Mouse (Mus musculus) neural tube, embryonic 12.5 days (tissue): ENCODE measurements at regions not wholly inside any gene's neighbourhood (a gene's known extent, or its start where the extent isn't known, plus 50 kb on each side); places are given as distances from the start of the nearest gene placed in this dataset.

ENCODE experiments used
- ATAC-seq: fragments of 200-750 bp; cut with Nextera tagmentation; 2 replicates; pipeline ENCODE4 v1.8.0; 2017; ENCODE audit warnings: low read depth, mild to moderate bottlenecking, moderate TSS enrichment, moderate library complexity; ENCODE audit not compliant: low FRiP score
- H3K27ac ChIP-seq: fragments of 300-500 bp; sonication (generic); 2 replicates; pipeline ENCODE4 v1.5.1; 2016
- H3K27me3 ChIP-seq: fragments of 300-500 bp; sonication (generic); replicated peaks from 2 replicates; pipeline ENCODE4 v1.6.1; 2016; ENCODE audit warnings: mild to moderate bottlenecking
- H3K36me3 ChIP-seq: fragments of 300-500 bp; sonication (generic); 2 replicates; pipeline ENCODE4 v1.6.1; 2016; ENCODE audit warnings: mild to moderate bottlenecking
- H3K4me1 ChIP-seq: fragments of 300-500 bp; sonication (generic); 2 replicates; pipeline ENCODE4 v1.6.1; 2016
- H3K4me2 ChIP-seq: fragments of 300-500 bp; sonication (generic); replicated peaks from 2 replicates; pipeline ENCODE4 v1.6.1; 2016; ENCODE audit warnings: mild to moderate bottlenecking
- H3K4me3 ChIP-seq: fragments of 300-500 bp; sonication (generic); 2 replicates; pipeline ENCODE4 v1.5.1; 2016
- H3K9ac ChIP-seq: fragments of 300-500 bp; sonication (generic); 2 replicates; pipeline ENCODE4 v1.6.1; 2016; ENCODE audit warnings: mild to moderate bottlenecking
- H3K9me3 ChIP-seq: fragments of 300-500 bp; sonication (generic); 2 replicates; pipeline ENCODE4 v1.6.1; 2016; ENCODE audit warnings: mild to moderate bottlenecking
- WGBS: fragments of 180-500 bp; shearing (Covaris S2); methylation state at CpG from one replicate; pipeline ENCODE4 v1.1.7; 2016; 5-methylcytosine and 5-hydroxymethylcytosine counted together

- ATAC-seq, result no peak
- WGBS, result 48% methylated on average over 6 of the region's 6 CpGs
These were observed 343.7 kb upstream of the Nfe2l3 start for GRCm38 (mm10) chr6:51088641-51089372.

GRCm38 (mm10) chr6:51093196-51093595 is 339.3 kb upstream of the Nfe2l3 start:
- Histone ChIP-seq H3K27ac (no peak overlapping the region), H3K9me3 (no peaks in the 10 kb centered on the region), H3K4me1 (no peaks in the 10 kb centered on the region), H3K9ac (no peak overlapping the region), H3K4me2 (no peak overlapping the region), H3K4me3 (no peak overlapping the region), H3K27me3 (no peaks in the 10 kb centered on the region), H3K36me3 (no peaks in the 10 kb centered on the region)
- no peak for ATAC-seq
- 88% methylated on average over 4 of the region's 4 CpGs for WGBS

More at GRCm38 (mm10) chr6:51088641-51089372, 343.7 kb upstream of the Nfe2l3 start:
- no peaks in the 10 kb centered on the region for H3K9me3 ChIP-seq
- no peak overlapping the region for H3K27ac ChIP-seq
- no peaks in the 10 kb centered on the region for H3K36me3 ChIP-seq
- no peaks in the 10 kb centered on the region for H3K4me1 ChIP-seq
- no peak overlapping the region for H3K4me2 ChIP-seq
- H3K9ac ChIP-seq, result no peak overlapping the region
- no peak overlapping the region for H3K4me3 ChIP-seq
- no peaks in the 10 kb centered on the region for H3K27me3 ChIP-seq

- ATAC-seq, result no peak
- no peaks in the 10 kb centered on the region for H3K4me1 ChIP-seq
- no peak overlapping the region for H3K27ac ChIP-seq
- H3K36me3 ChIP-seq, result no peaks in the 10 kb centered on the region
- no peaks in the 10 kb centered on the region for H3K27me3 ChIP-seq
- WGBS, result 90% methylated on average over 10 of the region's 10 CpGs
- no peak overlapping the region for H3K9ac ChIP-seq
- H3K4me3 ChIP-seq, result no peak overlapping the region
- no peaks in the 10 kb centered on the region for H3K9me3 ChIP-seq
- H3K4me2 ChIP-seq, result no peak overlapping the region
These were observed 338.2 kb upstream of the Nfe2l3 start for GRCm38 (mm10) chr6:51094304-51094703.

GRCm38 (mm10) chr6:51097488-51097887 is 335.0 kb upstream of the Nfe2l3 start:
- 86% methylated on average over 6 of the region's 6 CpGs for WGBS
- H3K27me3 ChIP-seq, result no peaks in the 10 kb centered on the region
- H3K9me3 ChIP-seq, result no peaks in the 10 kb centered on the region
- no peaks in the 10 kb centered on the region for H3K36me3 ChIP-seq
- H3K27ac ChIP-seq, result no peak overlapping the region
- H3K9ac ChIP-seq, result no peak overlapping the region
- H3K4me1 ChIP-seq, result no peaks in the 10 kb centered on the region
- no peak for ATAC-seq
- no peak overlapping the region for H3K4me2 ChIP-seq
- H3K4me3 ChIP-seq, result no peak overlapping the region

GRCm38 (mm10) chr6:51100341-51100740 is 332.1 kb upstream of the Nfe2l3 start:
- no peak for ATAC-seq
- WGBS, result 89% methylated on average over 4 of the region's 4 CpGs

GRCm38 (mm10) chr6:51103236-51103635 is 329.2 kb upstream of the Nfe2l3 start:
- Histone ChIP-seq H3K4me3 (no peak overlapping the region), H3K4me2 (no peak overlapping the region), H3K9ac (no peak overlapping the region), H3K36me3 (no peaks in the 10 kb centered on the region), H3K27me3 (no peaks in the 10 kb centered on the region), H3K4me1 (no peaks in the 10 kb centered on the region), H3K9me3 (no peaks in the 10 kb centered on the region), H3K27ac (no peak overlapping the region)
- WGBS, result 57% methylated on average over 4 of the region's 4 CpGs
- no peak for ATAC-seq

More at GRCm38 (mm10) chr6:51100341-51100740, 332.1 kb upstream of the Nfe2l3 start:
- H3K4me1 ChIP-seq, result no peaks in the 10 kb centered on the region
- H3K9ac ChIP-seq, result no peak overlapping the region
- H3K4me3 ChIP-seq, result no peak overlapping the region
- H3K27ac ChIP-seq, result no peak overlapping the region
- no peaks in the 10 kb centered on the region for H3K27me3 ChIP-seq
- H3K36me3 ChIP-seq, result no peaks in the 10 kb centered on the region
- H3K4me2 ChIP-seq, result no peak overlapping the region
- H3K9me3 ChIP-seq, result no peaks in the 10 kb centered on the region

GRCm38 (mm10) chr6:51104336-51104735 is 328.1 kb upstream of the Nfe2l3 start:
- no peak for ATAC-seq
- no peak overlapping the region for H3K27ac ChIP-seq
- no peak overlapping the region for H3K4me3 ChIP-seq
- H3K4me1 ChIP-seq, result no peaks in the 10 kb centered on the region
- no peaks in the 10 kb centered on the region for H3K36me3 ChIP-seq
- no peak overlapping the region for H3K9ac ChIP-seq
- no peaks in the 10 kb centered on the region for H3K9me3 ChIP-seq
- no peak overlapping the region for H3K4me2 ChIP-seq
- H3K27me3 ChIP-seq, result no peaks in the 10 kb centered on the region
- 75% methylated on average over 5 of the region's 5 CpGs for WGBS

GRCm38 (mm10) chr6:51108336-51108956 is 324.0 kb upstream of the Nfe2l3 start:
- Histone ChIP-seq H3K4me2 (no peak overlapping the region), H3K36me3 (no peaks in the 10 kb centered on the region), H3K27ac (no peak overlapping the region), H3K4me1 (no peaks in the 10 kb centered on the region), H3K4me3 (no peak overlapping the region), H3K9ac (no peak overlapping the region), H3K27me3 (no peaks in the 10 kb centered on the region), H3K9me3 (no peaks in the 10 kb centered on the region)
- WGBS, result 48% methylated on average over 8 of the region's 8 CpGs
- ATAC-seq, result no peak

- no peaks in the 10 kb centered on the region for H3K4me1 ChIP-seq
- no peaks in the 10 kb centered on the region for H3K9me3 ChIP-seq
- no peak overlapping the region for H3K9ac ChIP-seq
- no peak overlapping the region for H3K4me3 ChIP-seq
- no peaks in the 10 kb centered on the region for H3K27me3 ChIP-seq
- WGBS, result 95% methylated on average over 3 of the region's 3 CpGs
- no peak for ATAC-seq
- no peak overlapping the region for H3K4me2 ChIP-seq
- no peaks in the 10 kb centered on the region for H3K36me3 ChIP-seq
- no peak overlapping the region for H3K27ac ChIP-seq
These were observed 321.9 kb upstream of the Nfe2l3 start for GRCm38 (mm10) chr6:51110596-51110995.

- Histone ChIP-seq H3K27ac (no peak overlapping the region), H3K27me3 (no peaks in the 10 kb centered on the region), H3K36me3 (no peaks in the 10 kb centered on the region), H3K4me2 (no peak overlapping the region), H3K4me3 (no peak overlapping the region), H3K9ac (no peak overlapping the region), H3K9me3 (no peaks in the 10 kb centered on the region), H3K4me1 (no peaks in the 10 kb centered on the region)
- WGBS, result 34% methylated on average over 10 of the region's 10 CpGs
- peak; percentile 74 for ATAC-seq
These were observed 317.7 kb upstream of the Nfe2l3 start for GRCm38 (mm10) chr6:51114604-51115333.

GRCm38 (mm10) chr6:51118833-51119535 is 313.5 kb upstream of the Nfe2l3 start:
- WGBS, result 72% methylated on average over 9 of the region's 9 CpGs

GRCm38 (mm10) chr6:51119691-51120302 is 312.7 kb upstream of the Nfe2l3 start:
- Histone ChIP-seq H3K27ac (no peak overlapping the region), H3K4me2 (no peak overlapping the region), H3K9me3 (no peaks in the 10 kb centered on the region), H3K4me1 (no peaks in the 10 kb centered on the region), H3K36me3 (no peaks in the 10 kb centered on the region), H3K27me3 (no peaks in the 10 kb centered on the region), H3K9ac (no peak overlapping the region), H3K4me3 (no peak overlapping the region)
- ATAC-seq, result no peak
- 79% methylated on average over 12 of the region's 12 CpGs for WGBS

More at GRCm38 (mm10) chr6:51118833-51119535, 313.5 kb upstream of the Nfe2l3 start:
- Histone ChIP-seq H3K4me2 (no peak overlapping the region), H3K9me3 (no peaks in the 10 kb centered on the region), H3K36me3 (no peaks in the 10 kb centered on the region), H3K27ac (no peak overlapping the region), H3K27me3 (no peaks in the 10 kb centered on the region), H3K4me3 (no peak overlapping the region), H3K9ac (no peak overlapping the region), H3K4me1 (no peaks in the 10 kb centered on the region)
- no peak for ATAC-seq
